Mouse (Mus musculus) liver, postnatal 0 days (tissue): ENCODE measurements at regions not wholly inside any gene's neighbourhood (a gene's known extent, or its start where the extent isn't known, plus 50 kb on each side); places are given as distances from the start of the nearest gene placed in this dataset.

Source experiments
- ATAC-seq: fragments of 200-750 bp; cut with Nextera tagmentation; 2 replicates; pipeline ENCODE4 v1.8.0; 2017; ENCODE audit warnings: mild to moderate bottlenecking, moderate library complexity
- DNase-seq: peaks from one replicate; pipeline ENCODE4 v3.0.0-alpha.2; 2016
- H3K27ac ChIP-seq: fragments of 300-500 bp; sonication (generic); 2 replicates; pipeline ENCODE4 v1.5.1; 2014; ENCODE audit warnings: antibody characterized with exemption, moderate library complexity, mild to moderate bottlenecking, low read depth
- H3K27me3 ChIP-seq: fragments of 300-500 bp; sonication (generic); 2 replicates; pipeline ENCODE4 v1.6.1; 2014; ENCODE audit warnings: low read length, control low read depth, mixed read lengths; ENCODE audit not compliant: insufficient read depth
- H3K36me3 ChIP-seq: fragments of 300-500 bp; sonication (generic); replicated peaks from 2 replicates; pipeline ENCODE4 v1.6.1; 2014; ENCODE audit warnings: mild to moderate bottlenecking, control low read depth, low read length, moderate library complexity, mixed read lengths; ENCODE audit not compliant: insufficient read depth
- H3K4me1 ChIP-seq: fragments of 300-500 bp; sonication (generic); 2 replicates; pipeline ENCODE4 v1.6.1; 2014; ENCODE audit warnings: antibody characterized with exemption, mild to moderate bottlenecking, control low read depth; ENCODE audit not compliant: insufficient read depth
- H3K4me2 ChIP-seq: fragments of 300-500 bp; sonication (generic); 2 replicates; pipeline ENCODE4 v1.6.1; 2014; ENCODE audit warnings: low read depth, mild to moderate bottlenecking, low read length, moderate library complexity, mixed read lengths
- H3K4me3 ChIP-seq: fragments of 300-500 bp; sonication (generic); 2 replicates; pipeline ENCODE4 v1.5.1; 2014; ENCODE audit warnings: low read depth, low read length
- H3K9ac ChIP-seq: fragments of 300-500 bp; sonication (generic); replicated peaks from 2 replicates; pipeline ENCODE4 v1.6.1; 2014; ENCODE audit warnings: mild to moderate bottlenecking, moderate library complexity
- H3K9me3 ChIP-seq: fragments of 300-500 bp; sonication (generic); 2 replicates; pipeline ENCODE4 v1.6.1; 2016; ENCODE audit warnings: mild to moderate bottlenecking, control low read depth, low read length, mixed read lengths
- CTCF ChIP-seq: sonication (generic); IDR thresholded peaks from 2 replicates; pipeline ENCODE4 v1.5.1; 2016; ENCODE audit warnings: antibody characterized with exemption, low read depth
- EP300 ChIP-seq: IDR thresholded peaks from 2 replicates; pipeline ENCODE4 v1.6.1; 2016; ENCODE audit warnings: antibody characterized with exemption, low read depth, mild to moderate bottlenecking
- WGBS: fragments of 180-500 bp; shearing (Covaris S2); extraction: QIAGEN DNeasy Blood & Tissue Kit; methylation state at CpG from one replicate; pipeline ENCODE4 v1.1.7; 2014; ENCODE audit not compliant: insufficient replicate concordance; 5-methylcytosine and 5-hydroxymethylcytosine counted together

- no peak for ATAC-seq
- H3K4me1 ChIP-seq, result peaks cover 5% of the 10 kb centered on the region
Measured at GRCm38 (mm10) chr6:67094426-67094825, 57.2 kb upstream of the Gadd45a start.

DNA sequence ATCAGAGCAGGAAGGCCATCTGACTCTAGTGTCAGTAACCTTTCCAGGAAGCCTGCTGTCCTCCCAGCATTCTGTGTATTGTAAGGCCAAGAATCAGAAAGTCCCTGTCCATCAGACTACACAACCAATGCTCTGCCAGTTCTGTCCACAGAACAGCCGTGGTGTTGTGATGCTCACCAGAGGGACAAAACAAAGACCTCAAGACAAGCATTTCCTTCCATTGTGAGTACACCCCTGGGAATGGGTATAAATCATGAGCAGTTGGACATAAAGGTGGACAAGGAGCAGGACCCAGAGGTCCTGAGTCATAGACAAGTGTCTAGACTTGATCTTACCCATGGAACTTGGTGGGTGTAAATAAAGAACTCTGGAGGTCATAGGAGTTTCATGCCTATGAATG, 55.9 kb upstream of the Gadd45a start:
- ATAC-seq, result no peak
- no peak overlapping the region for H3K27ac ChIP-seq
- no peak overlapping the region for H3K4me2 ChIP-seq
- no peak for DNase-seq
- 66% methylated on average over 1 of the region's 1 CpGs for WGBS
- peaks cover 9% of the 10 kb centered on the region for H3K4me1 ChIP-seq
- H3K4me3 ChIP-seq, result no peak overlapping the region
- H3K9me3 ChIP-seq, result no peaks in the 10 kb centered on the region
- no peaks in the 10 kb centered on the region for H3K27me3 ChIP-seq
- TF ChIP-seq EP300, result no peak
- no peak for TF ChIP-seq CTCF
- no peak overlapping the region for H3K9ac ChIP-seq
- H3K36me3 ChIP-seq, result no peaks in the 10 kb centered on the region

More at GRCm38 (mm10) chr6:67094426-67094825, 57.2 kb upstream of the Gadd45a start:
- H3K4me3 ChIP-seq, result no peak overlapping the region
- DNase-seq, result no peak
- no peak for TF ChIP-seq EP300
- no peak for TF ChIP-seq CTCF
- H3K9me3 ChIP-seq, result no peaks in the 10 kb centered on the region
- H3K27me3 ChIP-seq, result no peaks in the 10 kb centered on the region
- H3K4me2 ChIP-seq, result no peak overlapping the region
- no peak overlapping the region for H3K27ac ChIP-seq
- no peak overlapping the region for H3K9ac ChIP-seq
- 57% methylated on average over 3 of the region's 3 CpGs for WGBS
- no peaks in the 10 kb centered on the region for H3K36me3 ChIP-seq

DNA sequence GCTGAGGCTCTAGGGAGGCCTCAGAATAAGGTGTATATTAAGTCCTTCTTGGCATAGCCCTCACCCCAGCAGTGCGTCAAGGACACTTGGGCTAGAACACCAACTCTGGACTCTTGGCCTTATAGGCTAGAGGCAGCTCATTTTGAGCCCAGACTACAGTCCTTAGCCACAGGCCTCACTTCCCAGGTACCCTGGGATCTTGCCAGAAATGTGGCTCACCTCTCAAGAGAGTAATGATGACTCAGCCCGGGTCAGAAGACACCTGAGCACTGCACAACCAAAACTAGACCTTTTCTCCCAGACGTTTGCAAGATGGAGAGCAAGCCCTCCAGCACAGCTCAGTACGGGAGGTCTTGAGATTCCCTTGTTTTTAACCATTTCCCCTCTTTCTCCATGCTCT, 52.9 kb upstream of the Gadd45a start:
- Histone ChIP-seq H3K36me3 (no peaks in the 10 kb centered on the region), H3K4me3 (no peak overlapping the region), H3K9ac (no peak overlapping the region), H3K9me3 (no peaks in the 10 kb centered on the region), H3K27ac (no peak overlapping the region), H3K27me3 (no peaks in the 10 kb centered on the region), H3K4me2 (no peak overlapping the region), H3K4me1 (peaks cover 12% of the 10 kb centered on the region)
- 80% methylated on average over 4 of the region's 4 CpGs for WGBS
- DNase-seq (no peak), ATAC-seq (no peak)
- TF ChIP-seq EP300 (no peak), CTCF (no peak)

DNA sequence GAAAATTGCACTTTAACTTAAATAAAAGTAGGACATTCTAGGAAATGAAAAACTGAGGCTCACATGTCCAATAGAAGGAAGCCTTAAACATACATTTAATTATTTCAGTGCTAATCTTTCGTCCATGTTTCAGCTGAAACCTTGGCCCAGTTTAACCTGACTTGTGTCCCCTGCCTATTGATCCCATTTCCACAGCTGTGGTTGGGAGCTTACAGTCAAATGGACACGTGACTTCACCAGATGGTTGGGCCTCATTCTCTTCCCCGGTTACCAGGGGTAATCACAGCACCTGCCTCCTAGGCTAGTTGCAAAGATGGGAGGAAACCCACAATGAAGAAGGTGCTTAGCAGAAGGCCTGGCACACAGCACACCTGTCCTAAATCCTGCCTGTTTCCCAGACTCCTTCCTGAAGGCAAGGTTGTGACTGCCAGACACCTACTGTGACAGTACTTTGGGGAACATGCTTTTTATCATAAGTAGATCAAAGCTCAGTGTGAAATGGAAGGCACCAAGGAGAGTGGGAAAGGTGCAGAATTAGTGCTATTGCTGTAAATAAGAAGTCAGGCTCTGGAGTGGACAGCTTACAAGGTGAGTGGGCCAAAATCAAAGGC, 52.4 kb upstream of the Gadd45a start:
- peaks cover 12% of the 10 kb centered on the region for H3K4me1 ChIP-seq
- no peak overlapping the region for H3K9ac ChIP-seq
- DNase-seq (no peak), ATAC-seq (peak; percentile 73)
- H3K27ac ChIP-seq, result no peak overlapping the region
- 53% methylated on average over 3 of the region's 3 CpGs for WGBS
- peak overlapping the region; percentile 48 for H3K4me2 ChIP-seq
- H3K27me3 ChIP-seq, result no peaks in the 10 kb centered on the region
- no peaks in the 10 kb centered on the region for H3K36me3 ChIP-seq
- TF ChIP-seq CTCF, result no peak
- H3K9me3 ChIP-seq, result no peaks in the 10 kb centered on the region
- no peak overlapping the region for H3K4me3 ChIP-seq

GRCm38 (mm10) chr6:67088741-67089455, 51.6 kb upstream of the Gadd45a start:
- H3K9me3 ChIP-seq, result no peaks in the 10 kb centered on the region
- no peak overlapping the region for H3K4me3 ChIP-seq
- peak overlapping the region; percentile 48 for H3K4me2 ChIP-seq
- peaks cover 12% of the 10 kb centered on the region for H3K4me1 ChIP-seq
- TF ChIP-seq CTCF (no peak), EP300 (no peak)
- H3K36me3 ChIP-seq, result no peaks in the 10 kb centered on the region
- 74% methylated on average over 21 of the region's 21 CpGs for WGBS
- H3K9ac ChIP-seq, result no peak overlapping the region
- H3K27me3 ChIP-seq, result no peaks in the 10 kb centered on the region
- ATAC-seq, result peak; percentile 27; the same call in 1 of the 2 replicates
- H3K27ac ChIP-seq, result no peak overlapping the region
- DNase-seq, result no peak

DNA sequence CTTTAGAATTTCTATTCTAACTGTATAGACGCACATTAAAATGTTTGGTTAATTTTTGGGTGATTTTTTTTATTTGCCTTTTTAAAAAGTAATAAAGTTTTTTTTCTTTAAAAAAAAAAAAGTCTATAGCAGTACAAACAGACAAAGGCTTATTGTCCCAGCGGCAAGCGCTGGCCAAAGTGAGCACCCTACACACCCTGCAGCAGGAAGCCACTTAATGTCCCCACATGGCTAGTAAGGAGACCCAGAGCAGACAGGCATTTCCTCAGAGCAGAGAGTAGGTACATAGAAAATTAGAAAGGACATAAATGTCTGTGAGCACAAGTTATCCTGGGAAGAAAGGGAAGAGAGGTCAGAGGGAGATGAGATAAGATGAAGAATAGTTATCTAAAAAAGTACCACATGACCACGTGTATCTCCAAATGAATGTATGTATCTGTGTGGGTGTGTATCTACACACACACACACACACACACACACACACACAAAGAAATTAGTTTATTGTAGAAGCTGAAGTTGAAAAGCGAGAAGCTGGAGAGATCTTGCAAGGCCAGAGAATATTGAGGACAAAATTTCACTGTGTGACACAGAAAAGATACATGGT, 50.7 kb upstream of the Gadd45a start:
- 59% methylated on average over 5 of the region's 5 CpGs for WGBS
- Histone ChIP-seq H3K4me1 (peaks cover 12% of the 10 kb centered on the region), H3K9ac (no peak overlapping the region), H3K27me3 (no peaks in the 10 kb centered on the region), H3K27ac (no peak overlapping the region), H3K4me2 (no peak overlapping the region), H3K36me3 (no peaks in the 10 kb centered on the region), H3K4me3 (no peak overlapping the region), H3K9me3 (no peaks in the 10 kb centered on the region)
- ATAC-seq, result no peak
- TF ChIP-seq CTCF (no peak), EP300 (no peak)
- DNase-seq, result no peak
